Mouse (Mus musculus) liver, adult 2 months (tissue): Measurements from ENCODE around the gene Nrcam. TPM values are rescaled to one million over a fixed set of nuclear protein-coding genes. Genes with fewer than 3 reads are reported as not detected.
A peak's percentile ranks its signal among the peaks of the same experiment; 100 is the strongest.

ENCODE experiments used
- DNase-seq: peaks from one replicate; pipeline ENCODE4 v3.0.0-alpha.2; 2011; ENCODE audit warnings: low read depth, low spot score; ENCODE audit errors: extremely low read depth
- H3K27ac ChIP-seq: fragments of 200-500 bp; replicated peaks from 2 replicates; pipeline ENCODE4 v1.5.1; 2012; ENCODE audit warnings: low read depth, mild to moderate bottlenecking, control low read depth, inconsistent platforms, low read length; ENCODE audit not compliant: insufficient read depth
- H3K27me3 ChIP-seq: fragments of 200-500 bp; 2 replicates; pipeline ENCODE4 v1.6.1; 2012; ENCODE audit warnings: mild to moderate bottlenecking, moderate library complexity, low read length, inconsistent platforms; ENCODE audit not compliant: control insufficient read depth, insufficient read depth
- H3K36me3 ChIP-seq: fragments of 200-500 bp; 2 replicates; pipeline ENCODE4 v1.6.1; 2012; ENCODE audit warnings: low read length, inconsistent platforms; ENCODE audit not compliant: control insufficient read depth, insufficient read depth
- H3K4me1 ChIP-seq: fragments of 200-500 bp; 2 replicates; pipeline ENCODE4 v1.6.1; 2011; ENCODE audit warnings: low read length; ENCODE audit not compliant: control insufficient read depth, insufficient read depth
- H3K4me3 ChIP-seq: fragments of 200-500 bp; 2 replicates; pipeline ENCODE4 v1.5.1; 2011; ENCODE audit warnings: low read depth, mild to moderate bottlenecking, control low read depth, low read length, moderate library complexity; ENCODE audit not compliant: insufficient read depth
- H3K79me2 ChIP-seq: fragments of 200-500 bp; 2 replicates; pipeline ENCODE4 v1.6.1; 2012; ENCODE audit warnings: inconsistent platforms, mild to moderate bottlenecking, low read length, moderate library complexity; ENCODE audit not compliant: control insufficient read depth, insufficient read depth
- H3K9ac ChIP-seq: fragments of 200-500 bp; 2 replicates; pipeline ENCODE4 v1.6.1; 2012; ENCODE audit warnings: low read depth, mild to moderate bottlenecking, control low read depth, inconsistent platforms, low read length
- CTCF ChIP-seq: fragments of 200-500 bp; IDR thresholded peaks from 2 replicates; pipeline ENCODE4 v1.5.1; 2011; ENCODE audit warnings: low read depth, low read length, control low read depth
- POLR2A ChIP-seq: fragments of 200-500 bp; IDR thresholded peaks from 2 replicates; pipeline ENCODE4 v1.6.1; 2011; ENCODE audit warnings: low read length, control low read depth; ENCODE audit not compliant: insufficient read depth; ENCODE audit errors: extremely low read depth
- whole genome bisulfite sequencing: fragments of 180-500 bp; shearing (Covaris S2); methylation state at CpG from one replicate; pipeline ENCODE4 v1.1.7; 2018; 5-methylcytosine and 5-hydroxymethylcytosine counted together
- polyA plus RNA-seq: library from polyadenylated mRNA; depleted of rRNA; stranded (reverse); fragments of >200 nt; gene quantifications from 2 replicates; pipeline ENCODE4 v1.2.3, GENCODE M21; 2012
- total RNA-seq: library from RNA; depleted of rRNA; stranded (reverse); fragments of >200 nt; gene quantifications from 2 replicates; pipeline ENCODE4 v1.2.3, GENCODE M21; 2014

The Nrcam gene
- total and polyA plus RNA-seq, 2 experiments, result not detected

GRCm38 (mm10) chr12:44327452-44327851 lies 1.2 kb upstream of the Nrcam start:
- Histone ChIP-seq H3K79me2 (no peaks in the 10 kb centered on the region), H3K36me3 (peaks cover 3% of the 10 kb centered on the region), H3K27ac (no peak overlapping the region), H3K27me3 (peaks cover 15% of the 10 kb centered on the region), H3K4me3 (no peak overlapping the region), H3K4me1 (no peaks in the 10 kb centered on the region), H3K9ac (no peak overlapping the region)
- DNase-seq, result no peak
- TF ChIP-seq CTCF (no peak), POLR2A (no peak)
- 45% methylated on average over 6 of the region's 6 CpGs for WGBS

- DNase-seq, result no peak
- Histone ChIP-seq H3K4me3 (peak overlapping the region; percentile 27; the same call in 1 of the 2 replicates), H3K27me3 (peaks cover 15% of the 10 kb centered on the region), H3K27ac (no peak overlapping the region), H3K9ac (no peak overlapping the region), H3K79me2 (no peaks in the 10 kb centered on the region), H3K4me1 (no peaks in the 10 kb centered on the region), H3K36me3 (no peaks in the 10 kb centered on the region)
- WGBS, result 1% methylated on average over 61 of the region's 61 CpGs
- TF ChIP-seq CTCF, result no peak
These were observed 881 bp downstream of the Nrcam start for GRCm38 (mm10) chr12:44329316-44330215.

- H3K4me3 ChIP-seq, result no peak overlapping the region
- 6% methylated on average over 9 of the region's 9 CpGs for WGBS
- H3K27ac ChIP-seq, result no peak overlapping the region
- no peaks in the 10 kb centered on the region for H3K4me1 ChIP-seq
- no peak for DNase-seq
- TF ChIP-seq POLR2A (no peak), CTCF (no peak)
- H3K79me2 ChIP-seq, result no peaks in the 10 kb centered on the region
- H3K9ac ChIP-seq, result no peak overlapping the region
- no peaks in the 10 kb centered on the region for H3K36me3 ChIP-seq
- H3K27me3 ChIP-seq, result peaks cover 15% of the 10 kb centered on the region
These were observed 1.6 kb downstream of the Nrcam start for GRCm38 (mm10) chr12:44330216-44330719.

GRCm38 (mm10) chr12:44337136-44337640 lies 8.5 kb downstream of the Nrcam start:
- H3K4me3 ChIP-seq, result no peak overlapping the region
- no peaks in the 10 kb centered on the region for H3K4me1 ChIP-seq
- H3K27me3 ChIP-seq, result no peaks in the 10 kb centered on the region
- H3K36me3 ChIP-seq, result no peaks in the 10 kb centered on the region
- H3K79me2 ChIP-seq, result no peaks in the 10 kb centered on the region
- H3K9ac ChIP-seq, result no peak overlapping the region
- TF ChIP-seq CTCF (no peak), POLR2A (no peak)
- no peak overlapping the region for H3K27ac ChIP-seq
- 87% methylated on average over 2 of the region's 2 CpGs for WGBS
- no peak for DNase-seq

GRCm38 (mm10) chr12:44338195-44338622 lies 9.5 kb downstream of the Nrcam start:
- Histone ChIP-seq H3K27ac (no peak overlapping the region), H3K9ac (no peak overlapping the region), H3K36me3 (no peaks in the 10 kb centered on the region), H3K4me1 (no peaks in the 10 kb centered on the region), H3K4me3 (no peak overlapping the region), H3K79me2 (no peaks in the 10 kb centered on the region), H3K27me3 (no peaks in the 10 kb centered on the region)
- WGBS, result 73% methylated on average over 8 of the region's 8 CpGs
- no peak for DNase-seq
- TF ChIP-seq POLR2A (no peak), CTCF (no peak)

GRCm38 (mm10) chr12:44344075-44344474 lies 15.4 kb downstream of the Nrcam start:
- Histone ChIP-seq H3K27ac (no peak overlapping the region), H3K4me1 (no peaks in the 10 kb centered on the region), H3K79me2 (no peaks in the 10 kb centered on the region), H3K27me3 (no peaks in the 10 kb centered on the region), H3K9ac (no peak overlapping the region), H3K4me3 (no peak overlapping the region), H3K36me3 (no peaks in the 10 kb centered on the region)
- TF ChIP-seq CTCF (no peak), POLR2A (no peak)
- no peak for DNase-seq
- WGBS, result 76% methylated on average over 6 of the region's 6 CpGs
